Mouse (Mus musculus): ENCODE results near the gene Slc25a12.
A peak's percentile ranks its signal among the peaks of the same experiment; 100 is the strongest.

Gene Slc25a12

GRCm38 (mm10) chr2:71245416-71245815 lies 122.1 kb downstream of the Slc25a12 start:
- DNase-seq, result peak; percentile 91

DNA sequence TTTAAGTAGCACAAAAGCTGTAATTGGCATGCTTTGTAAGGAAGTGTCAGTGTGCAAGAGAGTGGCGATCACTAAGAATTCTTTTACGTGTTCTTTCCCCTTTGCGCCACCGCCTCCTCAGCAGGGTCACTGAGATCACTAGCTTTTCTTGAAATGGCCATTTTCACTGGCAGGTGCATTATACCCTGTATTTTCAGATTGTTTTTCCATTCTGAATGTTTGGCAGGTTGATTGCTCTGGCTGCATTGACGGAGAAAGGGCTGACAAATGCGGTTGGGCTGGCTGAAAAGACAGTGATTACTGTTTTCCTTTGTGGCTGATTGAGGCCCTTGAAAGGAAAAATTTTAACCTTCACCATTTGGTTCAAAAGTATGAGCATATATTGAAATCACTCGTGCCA lies 122.7 kb downstream of the Slc25a12 start:
- peak; percentile 22 for DNase-seq

DNA sequence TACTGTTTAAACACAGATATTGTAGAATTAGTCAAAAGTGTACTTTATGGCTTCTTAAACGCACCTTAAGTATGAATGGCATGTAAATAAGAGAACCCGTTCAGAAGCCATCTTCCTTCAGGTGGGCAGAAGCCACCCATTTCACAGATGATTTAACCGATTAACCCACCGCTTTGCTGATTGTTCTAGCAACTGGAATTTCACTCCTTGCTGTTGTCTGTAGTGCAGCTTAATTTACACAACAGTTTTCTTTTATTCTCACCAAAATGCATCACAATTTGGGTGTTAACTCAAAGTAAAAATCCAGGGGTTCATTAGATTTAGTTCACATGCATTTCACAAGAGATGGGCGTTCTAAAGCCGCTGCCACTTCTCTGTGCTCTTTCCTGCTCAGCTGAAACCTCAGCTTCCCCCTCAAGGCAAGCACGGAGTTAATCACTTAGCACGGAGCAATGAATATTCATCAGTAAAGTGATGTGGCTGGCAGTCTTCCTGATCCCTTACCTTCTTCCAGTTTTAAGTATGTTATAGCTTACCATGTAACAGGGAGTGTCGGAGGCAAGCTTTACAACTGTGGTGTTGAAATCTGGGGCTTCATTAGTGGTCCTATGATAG lies 124.4 kb downstream of the Slc25a12 start:
- no peak for DNase-seq

DNA sequence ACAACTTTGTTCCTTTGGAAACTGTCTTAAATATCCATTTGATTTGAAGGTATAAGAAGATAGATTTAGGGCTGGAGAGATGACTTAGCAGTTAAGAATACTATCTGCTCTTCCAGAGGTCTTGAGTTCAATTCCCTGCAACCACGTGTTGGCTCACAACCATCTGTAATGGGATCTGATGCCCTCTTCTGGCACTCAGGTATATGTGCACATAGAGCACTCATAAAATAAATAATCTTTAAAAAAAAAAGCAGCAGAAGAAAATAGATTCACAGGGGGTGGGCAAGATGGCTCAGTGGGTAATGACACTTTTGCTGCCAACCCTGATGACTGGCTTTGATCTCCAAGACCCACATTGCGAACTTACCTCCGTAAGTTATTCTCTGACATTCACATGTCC lies 125.4 kb downstream of the Slc25a12 start:
- DNase-seq, result no peak

GRCm38 (mm10) chr2:71241505-71241904 lies 126.0 kb downstream of the Slc25a12 start:
- DNase-seq, result no peak

GRCm38 (mm10) chr2:71236009-71236408 lies 131.5 kb downstream of the Slc25a12 start:
- no peak for DNase-seq

DNA sequence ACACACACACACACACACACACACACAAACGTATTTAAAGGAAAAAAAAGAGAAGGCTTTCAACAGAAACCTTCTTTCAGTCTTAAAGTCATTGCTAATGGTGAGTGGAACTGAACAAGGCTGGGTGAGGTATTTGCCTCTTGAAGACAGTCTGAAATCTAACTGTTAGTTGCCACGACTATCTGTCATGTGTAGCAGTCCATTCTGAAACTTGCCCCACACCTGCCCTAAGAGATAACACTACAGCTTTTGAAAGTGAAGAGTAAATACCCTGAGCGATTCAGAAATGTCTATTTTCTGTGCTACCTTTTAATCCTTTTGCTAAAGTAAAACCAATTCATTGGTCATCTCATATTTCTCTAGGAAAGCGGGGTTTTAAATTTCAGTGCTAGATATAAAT lies 132.1 kb downstream of the Slc25a12 start:
- DNase-seq, result no peak

DNA sequence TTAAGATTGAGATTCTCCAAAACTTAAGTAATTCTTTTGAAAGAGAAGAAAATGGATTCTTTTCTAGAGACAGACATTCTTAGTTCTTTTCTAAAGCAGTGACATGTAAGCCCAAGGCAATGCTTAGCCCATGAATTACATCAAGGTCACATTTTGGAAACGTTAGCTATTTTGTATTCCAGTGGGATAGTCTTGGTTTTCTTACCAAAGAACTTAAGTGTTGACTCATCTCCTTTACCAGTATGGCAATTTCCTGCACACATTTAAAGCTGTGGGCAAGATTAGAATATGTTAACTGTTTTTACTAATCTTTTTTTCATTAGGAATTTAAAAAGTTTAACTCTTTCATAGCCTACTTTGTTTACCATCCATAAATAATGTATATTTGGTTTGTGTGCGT lies 134.6 kb downstream of the Slc25a12 start:
- no peak for DNase-seq

- DNase-seq, result no peak
These were observed 135.6 kb downstream of the Slc25a12 start for GRCm38 (mm10) chr2:71231951-71232350.

DNA sequence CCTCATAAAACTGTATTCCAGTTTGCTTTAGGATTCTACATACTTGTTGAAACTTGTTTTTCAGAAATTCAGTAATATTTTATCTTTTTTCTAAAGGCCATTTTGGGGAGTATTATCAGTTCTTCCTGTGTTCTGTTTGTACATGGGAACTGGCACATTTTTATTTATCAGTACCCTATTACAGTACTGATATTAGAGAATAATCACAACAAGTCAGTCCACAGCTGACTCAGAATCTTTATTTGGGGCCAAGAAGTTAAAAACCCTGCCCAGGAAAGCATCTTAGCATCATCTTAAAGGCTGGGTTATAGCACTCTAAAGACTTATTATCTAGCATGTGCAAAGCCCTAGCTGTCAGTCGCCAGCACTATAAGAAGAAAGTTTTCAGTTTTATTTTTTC lies 137.9 kb downstream of the Slc25a12 start:
- no peak for DNase-seq

DNA sequence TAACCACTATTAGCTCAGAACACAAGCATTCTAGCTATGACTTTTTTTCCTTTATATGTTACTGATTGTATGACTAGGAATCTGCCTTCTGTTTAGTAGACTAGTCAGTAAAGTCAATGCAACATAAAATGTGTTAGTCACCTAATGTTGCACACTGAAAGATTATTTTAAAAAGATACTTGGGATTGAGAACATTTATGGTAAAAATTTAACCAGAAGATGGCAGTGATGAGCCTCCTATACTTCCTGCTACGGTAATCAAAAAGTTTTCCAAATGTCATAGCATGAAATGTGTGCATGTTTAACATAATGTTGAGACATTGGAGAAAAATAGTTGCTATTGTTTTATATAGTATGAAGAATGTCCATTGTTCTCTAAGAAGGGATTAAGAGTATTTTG lies 140.2 kb downstream of the Slc25a12 start:
- DNase-seq, result no peak
